Mouse (Mus musculus) embryonic fibroblast, embryonic 13.5 days (primary cell): Measurements from ENCODE around the gene Akap8.

Experiments
- CTCF ChIP-seq: IDR thresholded peaks from 2 replicates; pipeline ENCODE4 v1.5.1; 2011; ENCODE audit warnings: mild to moderate bottlenecking, control low read depth, low read length, moderate library complexity, borderline replicate concordance; ENCODE audit not compliant: insufficient read depth
- POLR2A ChIP-seq: IDR thresholded peaks from 2 replicates; pipeline ENCODE4 v1.6.1; 2011; ENCODE audit warnings: low read depth, mild to moderate bottlenecking, control low read depth, low read length, moderate library complexity

DNA sequence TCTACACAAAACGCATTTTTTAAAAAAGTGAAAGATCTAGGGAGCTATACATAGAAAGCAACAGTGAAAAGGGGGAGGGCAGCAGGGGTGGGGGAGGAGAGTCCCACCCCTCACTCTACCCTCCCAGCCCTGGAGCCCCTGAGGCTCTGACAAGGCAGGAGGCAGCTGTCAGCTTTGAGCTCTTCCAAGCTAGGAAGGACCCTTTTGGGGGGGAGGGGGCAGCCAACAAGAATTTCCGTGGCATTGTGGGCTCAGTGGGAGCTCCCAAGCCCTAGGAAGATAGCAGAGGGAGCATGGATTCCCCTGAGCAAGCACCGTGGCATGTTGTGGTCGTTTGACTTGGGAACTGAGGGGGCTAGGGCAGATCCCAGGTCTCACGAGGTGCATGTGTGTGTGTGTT lies 33.2 kb upstream of the Akap8 start:
- TF ChIP-seq POLR2A (no peak), CTCF (no peak)
